Mouse (Mus musculus): ENCODE results near the gene Zfand3. TPM values are rescaled to one million over a fixed set of nuclear protein-coding genes. Genes with fewer than 3 reads are reported as not detected.

Gene Zfand3
- polyA plus RNA-seq, 1 experiment from 2014 or later: 50.6 TPM

DNA sequence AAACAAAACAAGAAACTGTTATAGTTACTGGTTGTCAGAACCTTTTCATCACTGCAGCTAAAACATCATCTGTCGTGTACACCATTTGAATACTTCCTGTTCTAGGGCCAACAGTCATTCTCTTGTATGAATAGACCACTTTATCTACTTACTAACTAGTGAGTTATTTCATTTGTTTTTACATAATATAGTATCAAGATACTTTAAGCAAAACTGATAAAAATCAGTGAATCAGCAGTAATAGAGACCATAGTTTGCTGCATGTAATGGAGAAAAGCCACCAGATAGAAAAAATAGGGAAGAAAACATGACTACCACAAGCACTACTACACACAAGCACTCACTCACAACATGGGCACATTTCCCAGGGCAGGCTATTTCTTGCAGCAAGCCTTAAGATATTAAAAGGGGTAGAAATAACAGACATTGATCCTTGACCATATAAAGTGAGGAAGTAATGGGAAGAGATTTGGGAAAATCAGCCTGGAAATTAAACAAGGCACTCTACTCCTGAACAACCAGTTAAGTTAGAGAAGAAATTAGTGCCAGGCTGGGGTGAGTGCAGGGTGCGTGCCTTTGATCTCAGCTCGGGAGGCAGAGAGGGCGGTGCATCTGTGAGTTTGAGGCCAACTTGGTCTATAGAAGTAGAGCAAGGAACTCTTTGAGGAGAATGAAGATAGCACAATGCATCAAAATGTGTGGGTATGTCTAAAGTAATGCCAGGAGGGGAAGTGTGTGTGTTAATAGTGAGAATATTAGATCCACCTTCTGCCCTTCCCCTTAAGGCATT lies 30.9 kb downstream of the Zfand3 start:
- Histone ChIP-seq H3K4me2 (ENCODE audit: low read depth, low read length) (no peak overlapping the region), H3K9me3 (replicated peaks; ENCODE audit: control insufficient read depth, low read length) (no peaks in the 10 kb centered on the region), H3K36me3 (replicated peaks; ENCODE audit: control insufficient read depth, insufficient read depth, low read depth, low read length) (no peaks in the 10 kb centered on the region; the same call in 1 of the 2 replicates), H3K27ac (replicated peaks; ENCODE audit: low read depth, low read length) (no peak overlapping the region), H3K9ac (replicated peaks; ENCODE audit: low read length) (no peak overlapping the region), H3K4me3 (ENCODE audit: low read depth, low read length) (no peak overlapping the region), H3K4me1 (ENCODE audit: control insufficient read depth, insufficient read depth, low read length) (no peaks in the 10 kb centered on the region), H3K27me3 (ENCODE audit: control insufficient read depth, insufficient read depth, low read length) (no peaks in the 10 kb centered on the region)
- DNase-seq (ENCODE audit: low spot score): no peak
- no peak for ATAC-seq (replicated peaks; ENCODE audit: insufficient number of reproducible peaks, low FRiP score, low TSS enrichment, low read depth)
- WGBS: 73% methylated on average over 4 of the region's 4 CpGs

DNA sequence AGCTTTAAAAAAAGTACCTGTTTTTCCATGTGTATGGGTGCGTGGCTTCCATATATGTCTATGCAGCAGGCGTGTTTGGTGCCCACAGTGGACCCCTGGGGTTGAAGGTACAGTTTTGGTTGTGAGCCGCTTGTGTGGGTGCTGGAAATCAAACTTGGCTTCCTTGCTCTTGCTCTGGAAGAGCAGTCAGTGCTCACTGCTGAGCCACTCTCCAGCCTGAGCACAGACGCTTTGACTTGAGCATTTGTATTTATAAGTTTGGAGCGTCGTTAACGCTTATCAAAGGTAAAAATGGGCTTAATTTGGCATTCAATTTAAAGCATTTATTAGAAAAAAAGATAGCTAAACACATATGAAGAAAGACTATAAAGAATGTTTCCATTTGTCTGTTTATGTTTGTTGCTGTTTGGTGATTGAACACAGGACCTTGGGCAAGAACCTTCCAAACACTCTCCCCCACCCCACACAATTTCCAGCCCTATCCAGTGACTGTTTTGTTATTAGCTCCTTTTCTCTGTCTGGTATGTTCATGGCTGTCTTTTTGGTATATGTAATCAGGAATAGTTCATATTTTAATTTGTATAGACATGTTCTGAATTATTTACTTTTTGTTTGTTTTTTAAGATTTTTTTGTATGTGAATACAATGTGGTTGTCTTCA lies 38.8 kb downstream of the Zfand3 start:
- Histone ChIP-seq H3K36me3 (replicated peaks; ENCODE audit: control insufficient read depth, insufficient read depth, low read depth, low read length) (no peaks in the 10 kb centered on the region), H3K27me3 (ENCODE audit: control insufficient read depth, insufficient read depth, low read length) (no peaks in the 10 kb centered on the region), H3K4me3 (ENCODE audit: low read depth, low read length) (no peak overlapping the region), H3K9ac (replicated peaks; ENCODE audit: low read length) (no peak overlapping the region), H3K4me1 (ENCODE audit: control insufficient read depth, insufficient read depth, low read length) (no peaks in the 10 kb centered on the region), H3K27ac (replicated peaks; ENCODE audit: low read depth, low read length) (no peak overlapping the region), H3K4me2 (ENCODE audit: low read depth, low read length) (no peak overlapping the region), H3K9me3 (replicated peaks; ENCODE audit: control insufficient read depth, low read length) (no peaks in the 10 kb centered on the region)
- DNase-seq (ENCODE audit: low spot score): no peak
- ATAC-seq (replicated peaks; ENCODE audit: insufficient number of reproducible peaks, low FRiP score, low TSS enrichment, low read depth): no peak
- WGBS: 93% methylated on average over 7 of the region's 7 CpGs

DNA sequence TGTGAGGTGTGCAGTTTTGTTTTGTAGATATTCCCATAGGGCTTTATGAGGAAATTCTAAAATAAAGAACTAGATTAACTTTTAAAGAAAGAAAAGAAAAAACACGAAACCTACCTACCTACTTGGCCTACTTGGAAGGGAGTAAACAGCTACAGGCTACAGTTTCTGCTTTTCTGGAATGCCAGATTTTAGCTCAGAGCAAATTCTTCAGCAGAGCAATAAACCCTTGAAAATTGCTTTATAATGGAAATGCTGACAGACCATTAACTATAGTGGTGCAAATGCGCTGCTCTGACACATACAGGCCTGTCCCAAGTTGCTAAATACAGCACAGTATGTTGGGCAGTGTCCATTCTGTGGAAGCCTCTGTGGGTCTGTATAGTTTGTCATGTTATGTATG lies 40.6 kb downstream of the Zfand3 start:
- H3K4me2 ChIP-seq (ENCODE audit: low read depth, low read length): no peak overlapping the region
- WGBS: 74% methylated on average over 2 of the region's 2 CpGs
- no peak for DNase-seq (ENCODE audit: low spot score)
- H3K9me3 ChIP-seq (replicated peaks; ENCODE audit: control insufficient read depth, low read length): no peaks in the 10 kb centered on the region
- no peaks in the 10 kb centered on the region for H3K36me3 ChIP-seq (replicated peaks; ENCODE audit: control insufficient read depth, insufficient read depth, low read depth, low read length)
- no peak for ATAC-seq (replicated peaks; ENCODE audit: insufficient number of reproducible peaks, low FRiP score, low TSS enrichment, low read depth)
- no peak overlapping the region for H3K27ac ChIP-seq (replicated peaks; ENCODE audit: low read depth, low read length)
- H3K27me3 ChIP-seq (ENCODE audit: control insufficient read depth, insufficient read depth, low read length): no peaks in the 10 kb centered on the region
- H3K4me3 ChIP-seq (ENCODE audit: low read depth, low read length): no peak overlapping the region
- H3K4me1 ChIP-seq (ENCODE audit: control insufficient read depth, insufficient read depth, low read length): no peaks in the 10 kb centered on the region
- no peak overlapping the region for H3K9ac ChIP-seq (replicated peaks; ENCODE audit: low read length)

DNA sequence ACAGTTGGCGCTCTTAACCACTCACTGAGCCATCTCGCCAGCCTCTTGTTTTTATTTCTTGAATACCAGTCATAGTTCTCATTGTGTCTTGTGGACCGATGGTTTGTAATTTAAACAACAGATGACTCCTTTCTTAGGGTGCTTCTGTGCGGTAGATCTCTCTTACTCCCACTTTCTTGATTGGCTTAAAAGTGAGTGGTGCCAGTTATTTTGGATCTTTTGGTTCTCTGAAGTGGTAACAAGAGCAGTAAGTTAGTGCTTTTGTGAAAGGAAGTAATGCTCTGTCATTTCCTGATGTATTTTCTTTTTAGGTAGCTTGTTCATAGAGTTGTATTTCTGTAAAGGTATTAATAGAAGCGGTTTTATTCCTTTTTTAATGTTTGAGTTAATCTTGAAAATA lies 42.1 kb downstream of the Zfand3 start:
- Histone ChIP-seq H3K27me3 (ENCODE audit: control insufficient read depth, insufficient read depth, low read length) (no peaks in the 10 kb centered on the region), H3K9me3 (replicated peaks; ENCODE audit: control insufficient read depth, low read length) (no peaks in the 10 kb centered on the region), H3K4me2 (ENCODE audit: low read depth, low read length) (no peak overlapping the region), H3K9ac (replicated peaks; ENCODE audit: low read length) (no peak overlapping the region), H3K36me3 (replicated peaks; ENCODE audit: control insufficient read depth, insufficient read depth, low read depth, low read length) (no peaks in the 10 kb centered on the region), H3K27ac (replicated peaks; ENCODE audit: low read depth, low read length) (no peak overlapping the region), H3K4me3 (ENCODE audit: low read depth, low read length) (no peak overlapping the region), H3K4me1 (ENCODE audit: control insufficient read depth, insufficient read depth, low read length) (no peaks in the 10 kb centered on the region)
- WGBS: 94% methylated on average over 5 of the region's 5 CpGs
- no peak for DNase-seq (ENCODE audit: low spot score)
- no peak for ATAC-seq (replicated peaks; ENCODE audit: insufficient number of reproducible peaks, low FRiP score, low TSS enrichment, low read depth)

DNA sequence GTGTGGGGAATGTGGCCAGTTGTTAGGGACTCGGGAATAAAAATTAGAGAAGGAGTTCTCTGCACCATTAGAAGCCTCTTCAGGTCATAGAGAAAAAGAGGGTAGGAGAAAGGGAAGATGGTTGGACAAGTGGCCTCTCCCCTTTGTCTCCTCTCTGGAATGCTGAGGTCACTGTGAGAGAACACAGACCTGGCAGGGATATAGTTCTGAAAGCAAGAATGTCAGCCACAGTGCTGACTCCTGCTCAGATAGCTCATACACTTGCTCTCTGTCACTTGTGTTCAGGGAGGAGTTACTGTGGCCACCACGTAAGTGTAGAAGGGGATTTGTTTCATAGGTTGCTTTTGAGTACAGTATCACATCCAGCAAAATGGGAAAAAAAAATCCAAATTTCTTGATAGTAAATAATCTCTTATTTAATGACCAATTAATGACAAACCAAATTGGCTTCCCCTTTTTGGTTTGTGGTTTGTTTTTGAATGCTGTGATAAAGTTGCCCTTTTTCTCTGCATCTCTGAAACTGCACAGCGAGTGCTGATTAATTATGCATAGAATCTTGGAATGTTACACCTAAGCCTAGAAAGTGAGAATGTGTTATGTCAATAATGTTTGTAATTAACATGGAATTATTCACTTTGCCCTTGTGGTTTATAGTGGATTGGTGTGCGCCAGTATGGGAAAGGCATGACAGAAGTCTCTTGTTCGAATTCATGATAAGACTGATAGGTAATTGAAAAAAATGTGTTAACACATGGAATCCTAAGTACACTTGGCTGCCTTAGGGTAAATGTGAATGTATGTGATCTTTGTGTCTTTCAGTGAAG lies 47.2 kb downstream of the Zfand3 start:
- Histone ChIP-seq H3K4me3 (ENCODE audit: low read depth, low read length) (no peak overlapping the region), H3K9me3 (replicated peaks; ENCODE audit: control insufficient read depth, low read length) (no peaks in the 10 kb centered on the region), H3K27ac (replicated peaks; ENCODE audit: low read depth, low read length) (no peak overlapping the region), H3K9ac (replicated peaks; ENCODE audit: low read length) (no peak overlapping the region), H3K4me2 (ENCODE audit: low read depth, low read length) (no peak overlapping the region), H3K27me3 (ENCODE audit: control insufficient read depth, insufficient read depth, low read length) (no peaks in the 10 kb centered on the region), H3K36me3 (replicated peaks; ENCODE audit: control insufficient read depth, insufficient read depth, low read depth, low read length) (no peaks in the 10 kb centered on the region), H3K4me1 (ENCODE audit: control insufficient read depth, insufficient read depth, low read length) (no peaks in the 10 kb centered on the region)
- ATAC-seq (replicated peaks; ENCODE audit: insufficient number of reproducible peaks, low FRiP score, low TSS enrichment, low read depth) (no peak), DNase-seq (ENCODE audit: low spot score) (no peak)
- WGBS: 89% methylated on average over 5 of the region's 5 CpGs

DNA sequence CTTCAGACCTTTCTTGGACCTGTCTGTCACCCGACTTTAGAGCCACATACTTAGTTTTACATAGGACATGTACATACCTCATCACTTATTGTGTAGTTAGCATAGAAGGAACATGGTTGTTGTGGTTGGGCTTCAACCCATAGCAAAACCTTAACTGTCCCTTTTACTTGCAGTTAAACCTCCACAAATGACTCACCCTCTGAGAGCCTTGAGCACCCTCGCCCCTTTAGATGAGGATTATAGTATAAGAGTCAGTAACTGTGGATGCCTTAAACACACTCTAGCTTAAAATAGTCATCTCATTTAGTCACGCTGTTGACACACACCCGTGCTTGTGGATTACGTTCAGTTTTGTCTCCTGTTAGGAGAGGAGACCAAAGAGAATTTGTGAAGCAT lies 47.8 kb downstream of the Zfand3 start:
- DNase-seq (ENCODE audit: low spot score) (no peak), ATAC-seq (replicated peaks; ENCODE audit: insufficient number of reproducible peaks, low FRiP score, low TSS enrichment, low read depth) (no peak)
- Histone ChIP-seq H3K27ac (replicated peaks; ENCODE audit: low read depth, low read length) (no peak overlapping the region), H3K36me3 (replicated peaks; ENCODE audit: control insufficient read depth, insufficient read depth, low read depth, low read length) (no peaks in the 10 kb centered on the region), H3K27me3 (ENCODE audit: control insufficient read depth, insufficient read depth, low read length) (no peaks in the 10 kb centered on the region), H3K9ac (replicated peaks; ENCODE audit: low read length) (no peak overlapping the region), H3K4me2 (ENCODE audit: low read depth, low read length) (no peak overlapping the region), H3K9me3 (replicated peaks; ENCODE audit: control insufficient read depth, low read length) (no peaks in the 10 kb centered on the region), H3K4me1 (ENCODE audit: control insufficient read depth, insufficient read depth, low read length) (no peaks in the 10 kb centered on the region), H3K4me3 (ENCODE audit: low read depth, low read length) (no peak overlapping the region)
- 91% methylated on average over 5 of the region's 5 CpGs for WGBS

DNA sequence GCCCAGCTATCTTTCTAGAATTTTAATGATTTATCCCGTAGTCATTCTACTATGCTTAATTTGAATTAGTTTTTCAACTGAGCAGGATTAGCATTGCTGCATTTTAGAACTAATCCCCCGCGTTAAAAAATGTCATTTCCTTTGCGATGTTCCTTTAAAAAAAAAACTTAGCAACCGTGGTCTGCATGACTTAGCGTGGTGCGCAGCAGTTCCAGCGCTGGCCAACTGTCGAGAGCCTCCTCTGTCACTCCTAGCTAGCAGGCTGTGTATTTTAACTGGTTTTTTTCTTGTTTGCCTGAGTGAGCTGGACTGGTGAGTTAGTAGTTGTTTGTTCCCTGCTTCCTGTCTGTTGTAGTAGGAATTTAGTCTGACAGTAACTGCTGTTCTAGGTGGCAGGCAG lies 48.9 kb downstream of the Zfand3 start:
- 92% methylated on average over 9 of the region's 9 CpGs for WGBS

DNA sequence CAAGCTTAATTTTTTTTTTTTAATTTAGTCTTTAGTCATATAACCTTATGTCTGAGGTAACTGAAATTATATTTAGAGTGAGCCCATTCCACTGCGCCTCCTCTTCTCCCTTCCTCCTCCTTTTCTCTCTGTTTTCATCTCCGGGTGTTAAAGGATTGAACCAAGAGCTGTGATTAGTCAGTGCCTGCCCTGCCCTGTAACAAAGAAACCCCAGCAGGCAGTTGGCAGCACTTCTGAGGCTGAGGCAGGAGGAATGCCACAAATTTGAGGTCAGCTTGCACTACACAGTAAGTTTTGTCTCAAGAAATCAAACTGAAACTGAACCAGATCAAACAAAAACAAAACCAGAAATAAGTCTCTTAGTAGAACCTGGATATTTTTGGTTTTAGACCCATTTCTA lies 49.3 kb downstream of the Zfand3 start:
- Histone ChIP-seq H3K9ac (replicated peaks; ENCODE audit: low read length) (no peak overlapping the region), H3K27ac (replicated peaks; ENCODE audit: low read depth, low read length) (no peak overlapping the region), H3K9me3 (replicated peaks; ENCODE audit: control insufficient read depth, low read length) (no peaks in the 10 kb centered on the region), H3K4me3 (ENCODE audit: low read depth, low read length) (no peak overlapping the region), H3K27me3 (ENCODE audit: control insufficient read depth, insufficient read depth, low read length) (no peaks in the 10 kb centered on the region), H3K4me1 (ENCODE audit: control insufficient read depth, insufficient read depth, low read length) (no peaks in the 10 kb centered on the region), H3K36me3 (replicated peaks; ENCODE audit: control insufficient read depth, insufficient read depth, low read depth, low read length) (no peaks in the 10 kb centered on the region), H3K4me2 (ENCODE audit: low read depth, low read length) (no peak overlapping the region)
- WGBS: 97% methylated on average over 2 of the region's 2 CpGs
- DNase-seq (ENCODE audit: low spot score) (no peak), ATAC-seq (replicated peaks; ENCODE audit: insufficient number of reproducible peaks, low FRiP score, low TSS enrichment, low read depth) (no peak)

More for the DNA sequence above, 48.9 kb downstream of the Zfand3 start:
- DNase-seq (ENCODE audit: low spot score) (no peak), ATAC-seq (replicated peaks; ENCODE audit: insufficient number of reproducible peaks, low FRiP score, low TSS enrichment, low read depth) (no peak)
- Histone ChIP-seq H3K27me3 (ENCODE audit: control insufficient read depth, insufficient read depth, low read length) (no peaks in the 10 kb centered on the region), H3K9ac (replicated peaks; ENCODE audit: low read length) (no peak overlapping the region), H3K36me3 (replicated peaks; ENCODE audit: control insufficient read depth, insufficient read depth, low read depth, low read length) (no peaks in the 10 kb centered on the region), H3K4me2 (ENCODE audit: low read depth, low read length) (no peak overlapping the region), H3K27ac (replicated peaks; ENCODE audit: low read depth, low read length) (no peak overlapping the region), H3K4me3 (ENCODE audit: low read depth, low read length) (no peak overlapping the region), H3K9me3 (replicated peaks; ENCODE audit: control insufficient read depth, low read length) (no peaks in the 10 kb centered on the region), H3K4me1 (ENCODE audit: control insufficient read depth, insufficient read depth, low read length) (no peaks in the 10 kb centered on the region)
